Mouse (Mus musculus) heart, postnatal 25 days (tissue): ENCODE measurements at regions not wholly inside any gene's neighbourhood (a gene's known extent, or its start where the extent isn't known, plus 50 kb on each side); places are given as distances from the start of the nearest gene placed in this dataset. TPM values are rescaled to one million over a fixed set of nuclear protein-coding genes. Genes with fewer than 3 reads are reported as not detected.

Source experiments
- DNase-seq: peaks from one replicate; pipeline ENCODE4 v3.0.0; 2022; ENCODE audit warnings: low spot score
- intact Hi-C: fragments of 180-260 bp; cut with DNase I; formaldehyde crosslinking; loops from one replicate; pipeline ENCODE4 v1.15.1; 2025
- microRNA-seq: library from miRNA; unstranded; fragments of <30 nt; microRNA quantifications from one replicate; pipeline ENCODE4 v1.2.0, GENCODE M21; 2022

GRCm38 (mm10) chr14:100374494-100375217, 90.2 kb upstream of the Klf12 start:
- DNase-seq: no peak
- intact Hi-C loops: no loop called here

DNA sequence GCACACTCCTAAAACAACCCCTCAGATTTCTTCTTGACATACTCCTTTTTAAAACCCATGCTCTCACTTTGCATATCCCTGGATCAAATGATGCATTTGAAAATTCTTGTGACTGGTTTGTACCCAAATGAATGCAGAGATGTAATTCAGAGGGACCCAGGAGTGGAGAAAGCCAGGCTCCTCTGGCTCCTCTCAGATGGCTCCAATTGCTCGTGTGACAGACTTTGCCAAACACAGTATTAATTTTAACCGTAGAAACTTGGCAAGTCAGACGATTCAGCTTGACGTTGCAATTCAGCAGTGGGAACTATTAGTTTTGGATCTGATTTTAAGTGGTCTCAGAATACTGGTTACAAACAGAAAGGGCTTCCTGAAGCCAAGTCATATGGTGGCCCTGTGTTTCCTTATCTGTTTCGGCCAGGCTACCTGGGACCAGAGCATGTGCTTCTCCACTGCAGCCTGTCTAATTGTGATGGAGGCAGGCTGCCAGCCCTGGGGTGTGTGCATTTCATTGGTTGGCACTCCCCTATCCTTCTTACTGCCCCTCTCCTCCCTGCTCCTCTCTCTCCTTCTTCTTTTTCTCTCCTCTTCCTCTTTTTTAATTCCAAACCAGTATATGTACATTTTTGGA, 81.9 kb upstream of the Klf12 start:
- DNase-seq: no peak
- intact Hi-C loops: no loop called here

DNA sequence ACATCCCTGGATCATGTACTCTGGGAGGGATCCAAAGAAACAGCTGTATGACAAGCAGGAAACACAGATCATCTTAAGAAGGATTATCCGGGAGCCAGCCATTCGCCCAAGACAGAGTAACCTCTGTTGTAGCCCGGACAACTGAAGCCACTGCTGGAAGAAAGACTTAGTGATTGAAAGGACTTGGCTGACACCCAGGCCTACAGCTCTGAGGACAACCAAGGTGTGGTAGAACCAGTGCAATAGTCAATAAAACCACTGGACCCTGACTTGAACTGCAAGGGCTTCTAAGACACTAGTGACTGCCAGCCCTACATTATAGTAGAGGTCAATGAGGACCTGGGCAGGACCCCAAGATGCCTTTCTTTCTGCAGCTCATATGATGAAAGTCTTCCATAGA, 78.3 kb upstream of the Klf12 start:
- DNase-seq: no peak
- intact Hi-C loops: no loop called here

DNA sequence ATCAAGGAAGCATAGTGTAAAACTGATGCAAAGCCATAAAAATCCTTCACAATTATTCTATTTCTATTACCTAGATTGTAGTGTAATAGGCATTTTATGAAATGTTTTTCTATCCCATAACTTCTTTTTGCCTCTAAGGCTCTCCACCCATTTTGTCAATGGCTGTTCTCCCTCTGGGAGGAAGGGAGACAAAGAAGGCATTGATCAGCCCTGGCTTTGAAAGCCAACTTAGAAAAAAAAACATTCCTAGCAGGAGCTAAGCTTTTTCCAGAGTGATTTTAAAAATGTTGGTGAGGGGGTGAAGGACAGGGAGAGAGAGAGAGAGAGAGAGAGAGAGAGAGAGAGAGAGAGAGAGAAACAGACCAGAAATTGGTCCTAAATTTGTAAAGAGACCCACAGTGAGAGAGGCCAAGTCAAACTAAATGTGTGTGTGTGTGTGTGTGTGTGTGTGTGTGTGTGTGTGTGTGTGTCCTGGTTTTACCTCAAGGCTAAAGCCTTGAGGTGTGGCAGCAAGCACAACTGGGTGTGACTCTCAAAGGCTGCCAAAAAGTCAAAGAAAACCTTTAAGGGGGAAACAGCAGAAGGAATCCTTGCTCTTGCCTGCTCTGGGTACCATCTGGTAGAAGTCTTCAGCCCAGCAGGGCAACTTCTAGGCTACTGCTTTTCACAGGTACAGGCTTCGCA, 77.0 kb upstream of the Klf12 start:
- intact Hi-C loops: no loop called here
- no peak for DNase-seq

DNA sequence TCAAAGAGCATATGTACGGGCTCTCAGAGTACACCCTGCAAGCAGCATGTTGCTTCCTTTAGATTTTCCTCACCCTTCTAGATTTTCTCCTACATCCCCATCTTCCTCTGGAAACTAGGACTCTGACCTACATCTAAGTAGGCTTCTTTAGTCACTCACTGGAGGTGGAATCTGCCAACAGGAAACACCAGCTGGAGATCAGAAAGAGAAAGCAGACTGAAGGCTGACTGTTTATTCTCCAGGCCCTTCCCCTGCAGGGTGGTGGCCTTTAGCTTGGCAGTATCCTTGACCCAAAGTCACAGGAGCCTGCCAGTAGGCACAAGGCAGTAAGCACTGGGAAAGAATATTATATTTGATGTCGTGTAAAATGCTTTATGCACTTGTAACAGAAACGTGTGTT, 75.4 kb upstream of the Klf12 start:
- DNase-seq: no peak
- intact Hi-C loops: no loop called here

DNA sequence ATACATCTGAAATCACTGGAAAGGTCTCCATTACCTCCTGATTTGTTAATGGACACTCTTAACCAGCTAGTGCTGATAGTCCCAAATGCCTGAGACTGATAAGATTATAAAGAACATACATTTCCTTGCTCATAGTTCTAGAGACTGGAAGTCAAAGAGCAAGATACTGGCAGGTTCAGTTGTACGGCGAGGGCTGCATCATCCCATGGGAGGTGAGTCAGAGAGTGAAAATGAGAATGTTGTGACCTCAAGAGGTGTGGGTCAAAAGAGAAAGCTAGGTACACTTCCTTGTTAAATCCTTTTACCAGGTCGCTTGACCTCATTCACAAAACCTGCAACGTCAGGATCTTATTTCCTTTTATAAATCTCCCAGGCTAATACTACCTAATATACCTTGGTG, 72.7 kb upstream of the Klf12 start:
- intact Hi-C loops: no loop called here
- DNase-seq: no peak

DNA sequence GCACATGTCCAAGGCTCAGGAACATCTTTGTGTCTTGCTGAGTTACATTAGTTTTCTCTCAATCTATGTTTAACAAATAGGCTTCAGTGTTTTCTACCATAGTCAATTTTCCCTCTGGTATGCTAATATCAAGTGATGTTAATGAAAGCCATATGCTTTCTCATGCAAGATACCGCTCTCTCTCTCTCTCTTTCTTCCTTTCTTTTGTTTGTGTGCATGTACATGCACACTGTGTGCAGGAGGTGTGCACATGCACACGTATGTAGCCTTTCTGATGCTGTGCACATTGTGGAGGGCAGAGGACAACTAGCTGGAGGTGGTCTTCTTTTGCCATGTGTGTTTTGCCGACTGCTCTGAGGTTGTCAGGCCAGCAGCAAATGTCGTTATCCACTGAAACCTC, 69.0 kb upstream of the Klf12 start:
- intact Hi-C loops: no loop called here
- DNase-seq: no peak

- DNase-seq: no peak
- intact Hi-C loops: no loop called here
Observed at GRCm38 (mm10) chr14:100352961-100353452, 68.5 kb upstream of the Klf12 start.

DNA sequence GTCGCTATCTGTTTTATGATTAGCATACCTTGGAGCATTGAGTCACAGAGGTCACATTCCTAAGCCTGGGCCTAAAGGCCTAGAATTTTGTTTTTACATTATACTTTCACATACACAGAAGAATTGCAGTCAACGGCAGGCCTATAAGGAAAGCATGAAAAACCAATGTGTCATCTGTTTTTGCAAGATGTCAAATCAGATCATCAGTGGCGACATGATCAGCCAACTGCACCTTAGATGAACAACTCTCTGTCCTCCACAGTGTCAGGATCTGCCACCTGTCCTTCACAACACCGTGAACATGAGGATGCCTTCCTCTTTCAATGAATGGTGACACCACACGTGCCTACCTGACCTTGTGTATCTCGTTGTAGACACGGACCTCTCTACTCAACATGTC, 66.5 kb upstream of the Klf12 start:
- intact Hi-C loops: no loop called here
- DNase-seq: no peak

GRCm38 (mm10) chr14:100350021-100350790, 65.7 kb upstream of the Klf12 start:
- intact Hi-C loops: no loop called here
- DNase-seq: no peak

- intact Hi-C loops: no loop called here
- no peak for DNase-seq
Observed at GRCm38 (mm10) chr14:100348336-100349164, 64.1 kb upstream of the Klf12 start.

DNA sequence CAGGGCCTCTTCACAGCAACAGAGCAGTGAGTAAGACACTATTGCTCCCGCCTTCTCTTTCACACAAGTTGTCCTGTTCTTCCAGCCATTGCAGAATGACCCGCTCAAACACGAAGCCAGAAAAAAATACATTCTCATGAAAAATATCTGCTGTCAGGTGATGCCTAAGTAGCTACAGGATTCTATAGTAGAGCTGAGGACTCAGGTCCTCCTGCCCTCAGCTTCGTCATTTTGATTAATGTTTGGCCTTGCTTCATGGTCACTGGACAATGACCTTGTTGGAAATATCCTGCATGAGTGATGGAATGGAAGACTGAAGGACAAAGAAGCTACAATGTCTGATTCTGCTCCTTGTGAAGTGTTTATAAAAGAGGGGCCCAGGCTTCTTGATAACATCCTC, 52.4 kb upstream of the Klf12 start:
- no peak for DNase-seq
- intact Hi-C loops: no loop called here

Small RNA genes lying in the stretch of these regions (microRNA-seq; reads per million reads assigned to microRNA genes)
- gene Gm22401: not detected
